Mouse (Mus musculus): ENCODE data around the gene Cfap45. TPM values are rescaled to one million over a fixed set of nuclear protein-coding genes. Genes with fewer than 3 reads are reported as not detected.

The Cfap45 gene
- polyA plus RNA-seq, 1 experiment from 2014 or later = 4.2 TPM

DNA sequence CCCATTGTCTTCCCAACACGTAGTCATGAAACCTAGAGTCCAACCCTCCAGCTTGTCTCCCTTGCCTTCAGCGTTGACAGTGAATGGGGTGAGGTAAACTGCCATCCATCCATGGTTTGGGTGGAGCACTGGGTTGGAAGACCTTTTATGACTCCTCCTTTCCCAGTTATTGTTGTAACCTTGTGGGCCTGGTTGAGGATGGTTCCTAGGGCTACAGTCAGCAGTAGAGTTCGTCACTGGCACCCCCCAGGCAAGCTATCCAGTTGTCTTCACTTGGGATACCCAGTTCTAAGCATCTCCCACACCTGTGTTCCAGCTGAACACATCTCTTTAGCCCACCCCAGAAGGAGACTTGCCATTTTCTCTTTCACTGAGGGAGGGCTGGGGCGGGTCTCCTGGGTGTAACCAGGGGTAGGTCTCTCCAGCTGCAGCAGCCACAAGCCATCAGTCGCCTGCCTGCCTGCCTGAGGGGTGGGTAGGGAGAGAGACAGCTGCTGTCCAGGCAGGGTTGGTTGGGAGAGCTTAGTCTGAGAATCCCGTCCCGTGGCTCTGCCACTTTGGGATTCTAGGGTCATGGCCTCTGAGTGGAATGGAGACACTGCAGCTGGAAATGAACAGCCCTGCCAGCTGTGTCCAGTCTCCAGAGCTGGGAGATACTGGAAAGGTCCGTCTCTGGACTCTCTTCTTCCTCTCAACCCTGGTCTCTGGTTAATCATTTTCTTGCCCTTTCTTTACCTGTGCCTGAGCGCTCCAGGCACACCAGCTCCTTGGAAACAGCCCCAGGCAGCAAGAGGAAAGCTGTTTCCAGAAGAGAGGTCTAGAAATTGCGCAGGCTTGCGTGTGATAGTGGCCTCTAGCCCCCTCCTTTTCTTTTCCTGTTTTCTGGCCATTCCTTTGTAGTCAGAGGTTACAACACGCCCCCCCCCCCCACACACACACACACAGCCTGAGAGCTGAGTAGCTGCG lies 18.2 kb upstream of the Cfap45 start:
- H3K4me3 ChIP-seq (ENCODE audit: low read depth, low read length) = peak overlapping the region; percentile 79
- no peaks in the 10 kb centered on the region for H3K27me3 ChIP-seq (ENCODE audit: insufficient read depth, low read length)
- peak overlapping the region; percentile 85 for H3K9ac ChIP-seq
- H3K9me3 ChIP-seq (ENCODE audit: low read depth, low read length) = no peaks in the 10 kb centered on the region
- ATAC-seq (ENCODE audit: insufficient read depth) = peak; percentile 72
- peak overlapping the region; percentile 94 for H3K27ac ChIP-seq (ENCODE audit: low read depth)
- peaks cover 31% of the 10 kb centered on the region for H3K36me3 ChIP-seq (ENCODE audit: insufficient read depth)
- peaks cover 30% of the 10 kb centered on the region for H3K4me1 ChIP-seq (ENCODE audit: insufficient read depth)
- no peak for TF ChIP-seq CTCF (IDR thresholded peaks at IDR 0.05; ENCODE audit: low read depth)
- DNase-seq = peak; percentile 93
- WGBS = 8% methylated on average over 12 of the region's 13 CpGs
- peak overlapping the region; percentile 79 for H3K4me2 ChIP-seq

DNA sequence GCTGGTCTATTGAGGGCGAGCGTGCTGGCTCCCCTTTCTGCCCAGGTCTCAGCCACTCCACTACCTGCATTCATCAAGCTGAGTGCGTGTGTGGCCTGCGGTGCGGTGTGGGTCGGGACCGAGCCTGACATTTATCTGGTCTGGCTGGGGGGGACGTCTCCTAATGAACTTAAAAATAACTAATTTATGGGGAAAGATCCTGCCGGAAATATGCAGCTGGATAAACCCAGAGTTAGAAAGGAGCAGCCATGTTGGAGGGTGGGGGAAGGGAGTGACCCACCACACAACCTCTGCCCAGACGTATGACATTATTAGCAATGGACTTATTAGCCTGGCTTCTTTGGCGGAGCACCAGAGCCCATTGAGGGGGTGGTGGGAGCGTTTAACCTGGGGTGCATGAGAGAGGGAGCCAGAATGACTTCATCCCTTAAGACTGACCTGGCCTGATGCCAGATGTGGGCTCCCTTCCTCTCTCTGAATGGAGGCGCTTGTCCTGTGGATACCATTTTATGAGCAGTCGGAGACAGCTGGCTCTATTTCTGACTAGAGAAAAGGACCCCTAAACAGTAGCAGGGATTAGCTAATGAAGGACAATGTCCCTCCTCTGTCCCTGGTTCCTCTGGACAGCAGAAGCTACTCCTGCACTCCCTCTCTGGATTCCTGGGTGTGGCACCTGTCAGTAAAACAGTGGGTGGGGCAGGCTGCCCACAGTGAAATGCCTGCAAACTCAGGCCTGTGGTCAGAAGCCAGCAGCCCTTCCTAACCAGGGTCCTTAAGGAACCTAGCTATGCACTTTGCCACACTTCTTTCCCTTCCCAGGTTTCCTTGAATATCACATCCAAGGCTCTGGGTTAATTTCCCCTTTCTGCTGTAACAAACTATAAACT lies 17.2 kb upstream of the Cfap45 start:
- DNase-seq = peak; percentile 92
- Histone ChIP-seq H3K9me3 (ENCODE audit: low read depth, low read length) (no peaks in the 10 kb centered on the region), H3K4me2 (peak overlapping the region; percentile 79), H3K4me3 (ENCODE audit: low read depth, low read length) (peak overlapping the region; percentile 79), H3K4me1 (ENCODE audit: insufficient read depth) (peaks cover 30% of the 10 kb centered on the region), H3K27ac (ENCODE audit: low read depth) (peak overlapping the region; percentile 94), H3K27me3 (ENCODE audit: insufficient read depth, low read length) (no peaks in the 10 kb centered on the region), H3K9ac (peak overlapping the region; percentile 85), H3K36me3 (ENCODE audit: insufficient read depth) (peaks cover 36% of the 10 kb centered on the region)
- WGBS = 4% methylated on average over 14 of the region's 14 CpGs
- no peak for ATAC-seq (ENCODE audit: insufficient read depth)
- no peak for TF ChIP-seq CTCF (IDR thresholded peaks at IDR 0.05; ENCODE audit: low read depth)

DNA sequence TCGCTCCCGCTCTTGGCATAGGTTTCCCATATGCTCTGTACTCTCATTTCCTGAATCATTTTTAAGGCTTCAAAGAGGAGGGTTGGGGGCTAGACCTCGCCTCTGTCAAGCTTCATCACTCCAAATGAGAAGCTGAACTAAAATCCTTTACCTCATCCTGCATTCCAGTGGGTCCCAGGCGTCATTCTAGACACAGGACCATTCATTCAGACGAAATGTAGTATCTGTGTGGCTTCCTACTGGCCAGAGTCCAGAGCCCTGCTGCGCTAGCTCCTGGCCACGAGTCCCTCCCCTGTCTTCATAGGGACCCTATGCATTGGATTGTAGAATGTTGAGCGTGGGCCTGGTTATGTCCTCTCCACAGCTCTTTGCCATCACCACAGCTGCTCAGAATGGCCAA lies 15.8 kb upstream of the Cfap45 start:
- H3K36me3 ChIP-seq (ENCODE audit: insufficient read depth) = peaks cover 44% of the 10 kb centered on the region
- peaks cover 26% of the 10 kb centered on the region for H3K4me1 ChIP-seq (ENCODE audit: insufficient read depth)
- TF ChIP-seq CTCF (IDR thresholded peaks at IDR 0.05; ENCODE audit: low read depth) = 0 out of 2 replicates have a peak, but pooled peaks have one; percentile 11
- no peak for DNase-seq
- H3K27me3 ChIP-seq (ENCODE audit: insufficient read depth, low read length) = no peaks in the 10 kb centered on the region
- no peak for ATAC-seq (ENCODE audit: insufficient read depth)
- no peaks in the 10 kb centered on the region for H3K9me3 ChIP-seq (ENCODE audit: low read depth, low read length)
- H3K4me2 ChIP-seq = peak overlapping the region; percentile 79
- H3K9ac ChIP-seq = no peak overlapping the region
- no peak overlapping the region; the same call in 1 of the 2 replicates for H3K27ac ChIP-seq (ENCODE audit: low read depth)
- 0 out of 2 replicates have a peak overlapping the region, but pooled peaks have one; percentile 15 for H3K4me3 ChIP-seq (ENCODE audit: low read depth, low read length)
- 55% methylated on average over 8 of the region's 8 CpGs for WGBS

DNA sequence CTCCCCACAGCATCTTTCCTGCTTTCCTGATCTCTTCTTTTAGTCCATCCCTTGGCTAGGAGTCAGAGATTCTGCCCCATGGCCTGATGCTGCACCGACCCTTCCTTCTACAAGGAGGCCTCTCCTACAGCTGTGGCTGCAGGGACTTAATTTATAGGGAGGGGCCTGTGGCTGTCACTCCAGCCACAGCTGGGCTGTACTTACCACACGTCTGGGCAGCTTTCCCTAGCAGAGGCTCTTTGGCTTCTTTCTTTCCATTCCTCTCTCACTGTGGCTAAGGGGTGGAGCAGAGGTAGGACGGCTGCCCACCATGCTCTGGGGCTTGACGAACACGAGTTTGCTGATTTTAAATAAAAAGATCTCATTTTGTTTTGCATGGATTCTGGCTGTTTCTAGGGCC lies 13.6 kb upstream of the Cfap45 start:
- WGBS = 42% methylated on average over 5 of the region's 5 CpGs
- ATAC-seq (ENCODE audit: insufficient read depth) (peak; percentile 52), DNase-seq (peak; percentile 85)
- no peak overlapping the region for H3K9ac ChIP-seq
- peaks cover 21% of the 10 kb centered on the region for H3K4me1 ChIP-seq (ENCODE audit: insufficient read depth)
- H3K27me3 ChIP-seq (ENCODE audit: insufficient read depth, low read length) = no peaks in the 10 kb centered on the region
- H3K9me3 ChIP-seq (ENCODE audit: low read depth, low read length) = no peaks in the 10 kb centered on the region
- no peak for TF ChIP-seq CTCF (IDR thresholded peaks at IDR 0.05; ENCODE audit: low read depth)
- H3K4me3 ChIP-seq (ENCODE audit: low read depth, low read length) = no peak overlapping the region
- H3K36me3 ChIP-seq (ENCODE audit: insufficient read depth) = peaks cover 44% of the 10 kb centered on the region
- H3K27ac ChIP-seq (ENCODE audit: low read depth) = no peak overlapping the region; the same call in 1 of the 2 replicates
- no peak overlapping the region for H3K4me2 ChIP-seq

DNA sequence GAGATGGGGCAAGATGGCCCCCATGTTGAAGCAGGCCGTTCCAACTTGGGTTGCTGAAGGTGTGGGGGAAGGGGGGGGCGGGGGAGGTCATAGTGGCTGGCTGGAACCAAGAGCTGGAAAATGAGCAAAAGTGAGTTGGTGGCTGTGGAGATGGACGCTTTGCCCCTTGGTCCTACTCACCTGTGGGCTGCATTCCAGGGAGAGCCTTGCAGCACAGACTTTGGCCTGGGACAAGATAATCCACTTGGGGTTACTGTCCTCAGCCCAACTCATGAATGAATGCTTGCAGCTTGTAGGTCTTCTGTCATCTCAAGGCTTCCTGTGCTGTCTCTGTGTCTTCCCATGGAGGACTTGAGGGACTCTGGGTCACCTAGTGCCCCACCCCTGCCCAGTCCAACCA lies 12.9 kb upstream of the Cfap45 start:
- Histone ChIP-seq H3K27me3 (ENCODE audit: insufficient read depth, low read length) (no peaks in the 10 kb centered on the region), H3K36me3 (ENCODE audit: insufficient read depth) (peaks cover 44% of the 10 kb centered on the region), H3K9me3 (ENCODE audit: low read depth, low read length) (no peaks in the 10 kb centered on the region), H3K4me1 (ENCODE audit: insufficient read depth) (peaks cover 17% of the 10 kb centered on the region), H3K4me3 (ENCODE audit: low read depth, low read length) (no peak overlapping the region), H3K27ac (ENCODE audit: low read depth) (no peak overlapping the region), H3K4me2 (no peak overlapping the region), H3K9ac (no peak overlapping the region)
- no peak for DNase-seq
- ATAC-seq (ENCODE audit: insufficient read depth) = no peak
- TF ChIP-seq CTCF (IDR thresholded peaks at IDR 0.05; ENCODE audit: low read depth) = no peak
- 74% methylated on average over 3 of the region's 3 CpGs for WGBS

DNA sequence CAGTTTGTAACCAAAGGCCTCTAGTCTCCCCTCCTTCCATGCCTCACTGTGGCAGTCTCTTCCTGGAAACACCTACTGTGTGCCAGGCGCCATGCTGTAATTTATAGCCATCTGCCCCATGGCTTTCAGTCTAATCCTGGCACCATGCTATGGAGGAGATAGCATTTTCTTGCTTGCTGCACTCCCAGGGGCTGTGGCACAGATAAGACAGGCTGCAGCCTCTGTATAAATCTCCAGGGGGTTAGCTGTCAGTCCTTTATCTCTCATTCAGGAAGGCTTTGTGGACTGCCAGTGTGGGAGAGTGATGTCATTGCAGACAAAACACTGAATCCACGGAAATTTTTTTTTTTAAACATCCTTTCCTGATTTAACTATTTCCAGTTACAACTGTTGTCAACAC lies 12.4 kb upstream of the Cfap45 start:
- Histone ChIP-seq H3K4me3 (ENCODE audit: low read depth, low read length) (no peak overlapping the region), H3K36me3 (ENCODE audit: insufficient read depth) (peaks cover 44% of the 10 kb centered on the region), H3K9ac (no peak overlapping the region), H3K4me1 (ENCODE audit: insufficient read depth) (peaks cover 21% of the 10 kb centered on the region), H3K27ac (ENCODE audit: low read depth) (no peak overlapping the region), H3K27me3 (ENCODE audit: insufficient read depth, low read length) (no peaks in the 10 kb centered on the region), H3K9me3 (ENCODE audit: low read depth, low read length) (no peaks in the 10 kb centered on the region), H3K4me2 (no peak overlapping the region)
- TF ChIP-seq CTCF (IDR thresholded peaks at IDR 0.05; ENCODE audit: low read depth) = no peak
- WGBS = 50% methylated on average over 2 of the region's 2 CpGs
- ATAC-seq (ENCODE audit: insufficient read depth) (no peak), DNase-seq (no peak)
